Mouse (Mus musculus) MEL (cell line): ENCODE data around the gene Prkce. TPM values are rescaled to one million over a fixed set of nuclear protein-coding genes. Genes with fewer than 3 reads are reported as not detected.

Experiments
- DNase-seq: peaks from one replicate; pipeline ENCODE4 v3.0.0; 2011; ENCODE audit warnings: low read depth, low spot score
- H3K27ac ChIP-seq: 2 replicates; pipeline ENCODE4 v1.5.1; 2012; ENCODE audit warnings: low read depth, mild to moderate bottlenecking, control low read depth, low read length, moderate library complexity; ENCODE audit not compliant: control insufficient read depth
- H3K27me3 ChIP-seq, 2 experiments: fragments of 150-350 bp in 1 of 2; sonication (generic) in 1 of 2; 2 replicates each; pipeline ENCODE4 v1.6.1; 2012; ENCODE audit warnings: low read length in 2 of 2, mild to moderate bottlenecking in 2 of 2, improper control_type of control experiment in 1 of 2, moderate library complexity in 1 of 2; ENCODE audit not compliant: insufficient read depth in 2 of 2, control insufficient read depth in 1 of 2
- H3K36me3 ChIP-seq, 2 experiments: 2 replicates each; pipeline ENCODE4 v1.6.1; 2012 to 2014; ENCODE audit warnings: low read length in 2 of 2, improper control_type of control experiment in 1 of 2, inconsistent platforms in 1 of 2, mild to moderate bottlenecking in 1 of 2; ENCODE audit not compliant: insufficient read depth in 2 of 2, control insufficient read depth in 1 of 2
- H3K4me1 ChIP-seq, 2 experiments: fragments of 150-350 bp in 1 of 2; sonication (generic) in 1 of 2; 2 replicates each; pipeline ENCODE4 v1.6.1; 2012; ENCODE audit warnings: low read length in 2 of 2, improper control_type of control experiment in 1 of 2, mild to moderate bottlenecking in 1 of 2; ENCODE audit not compliant: insufficient read depth in 2 of 2, control insufficient read depth in 1 of 2
- H3K4me3 ChIP-seq, 2 experiments: fragments of 150-350 bp in 1 of 2; sonication (generic) in 1 of 2; 2 replicates each; pipeline ENCODE4 v1.5.1; 2012; ENCODE audit warnings: low read depth in 2 of 2, low read length in 2 of 2, mild to moderate bottlenecking in 2 of 2, moderate library complexity in 2 of 2, control low read depth in 1 of 2, improper control_type of control experiment in 1 of 2; ENCODE audit not compliant: control insufficient read depth in 1 of 2, insufficient read depth in 1 of 2
- H3K79me2 ChIP-seq: 2 replicates; pipeline ENCODE4 v1.6.1; 2012; ENCODE audit warnings: mild to moderate bottlenecking, low read length, moderate library complexity; ENCODE audit not compliant: control insufficient read depth, poor library complexity, insufficient read depth
- H3K9ac ChIP-seq: 2 replicates; pipeline ENCODE4 v1.6.1; 2012; ENCODE audit warnings: low read depth, mild to moderate bottlenecking, control low read depth, low read length, moderate library complexity; ENCODE audit not compliant: control insufficient read depth, poor library complexity, severe bottlenecking
- H3K9me3 ChIP-seq: fragments of 150-350 bp; sonication (generic); replicated peaks from 2 replicates; pipeline ENCODE4 v1.6.1; 2012; ENCODE audit warnings: mild to moderate bottlenecking, low read length, improper control_type of control experiment, moderate library complexity; ENCODE audit not compliant: insufficient read depth
- BHLHE40 ChIP-seq: IDR thresholded peaks from 2 replicates; pipeline ENCODE4 v1.6.1; 2012; ENCODE audit warnings: low read depth, mild to moderate bottlenecking, inconsistent platforms, low read length, improper control_type of control experiment, borderline replicate concordance
- CTCF ChIP-seq, 3 experiments: IDR thresholded peaks in 2 of 3; conservative IDR thresholded peaks in 1 of 3; 2 replicates each; pipeline ENCODE4 v1.5.1; 2011 to 2012; ENCODE audit warnings: low read length in 3 of 3, low read depth in 2 of 3, mild to moderate bottlenecking in 2 of 3, improper control_type of control experiment in 1 of 3, inconsistent platforms in 1 of 3, mixed read lengths in 1 of 3, moderate library complexity in 1 of 3; ENCODE audit not compliant: control insufficient read depth in 1 of 3, insufficient read depth in 1 of 3, poor library complexity in 1 of 3, severe bottlenecking in 1 of 3
- EP300 ChIP-seq, 2 experiments: IDR thresholded peaks; 2 replicates each; pipeline ENCODE4 v1.6.1; 2011; ENCODE audit warnings: improper control_type of control experiment in 2 of 2, low read length in 2 of 2, low read depth in 1 of 2, mild to moderate bottlenecking in 1 of 2
- ETS1 ChIP-seq: IDR thresholded peaks from 2 replicates; pipeline ENCODE4 v1.6.1; 2012; ENCODE audit warnings: low read depth, mild to moderate bottlenecking, inconsistent platforms, low read length, improper control_type of control experiment, moderate library complexity
- GATA1 ChIP-seq: IDR thresholded peaks from 2 replicates; pipeline ENCODE4 v1.6.1; 2011; ENCODE audit warnings: low read depth, low read length, improper control_type of control experiment
- JUND ChIP-seq: IDR thresholded peaks from 2 replicates; pipeline ENCODE4 v1.6.1; 2011; ENCODE audit warnings: low read depth, mild to moderate bottlenecking, improper control_type of control experiment, low read length
- MAX ChIP-seq: IDR thresholded peaks from 2 replicates; pipeline ENCODE4 v1.6.1; 2011; ENCODE audit warnings: low read length, improper control_type of control experiment
- MAZ ChIP-seq: IDR thresholded peaks from 2 replicates; pipeline ENCODE4 v1.6.1; 2012; ENCODE audit warnings: low read depth, mild to moderate bottlenecking, inconsistent platforms, low read length, improper control_type of control experiment
- MEF2A ChIP-seq: IDR thresholded peaks from 2 replicates; pipeline ENCODE4 v1.6.1; 2014; ENCODE audit warnings: low read depth, mild to moderate bottlenecking, inconsistent platforms, low read length, improper control_type of control experiment; ENCODE audit not compliant: poor library complexity, insufficient replicate concordance, severe bottlenecking; ENCODE audit errors: extremely low read depth
- MYB ChIP-seq: IDR thresholded peaks from 2 replicates; pipeline ENCODE4 v1.6.1; 2011; ENCODE audit warnings: mild to moderate bottlenecking, low read depth, low read length, improper control_type of control experiment
- MYC ChIP-seq: IDR thresholded peaks from 2 replicates; pipeline ENCODE4 v1.6.1; 2011; ENCODE audit warnings: low read depth, mild to moderate bottlenecking, low read length, improper control_type of control experiment, moderate library complexity
- POLR2A ChIP-seq, 2 experiments: IDR thresholded peaks; 2 replicates each; pipeline ENCODE4 v1.6.1; 2011 to 2012; ENCODE audit warnings: low read length in 2 of 2, mild to moderate bottlenecking in 2 of 2, control low read depth in 1 of 2, improper control_type of control experiment in 1 of 2, low read depth in 1 of 2, moderate library complexity in 1 of 2; ENCODE audit not compliant: control insufficient read depth in 1 of 2, insufficient read depth in 1 of 2, poor library complexity in 1 of 2
- POLR2AphosphoS5 ChIP-seq: IDR thresholded peaks from 2 replicates; pipeline ENCODE4 v1.6.1; 2012; ENCODE audit warnings: low read depth, borderline replicate concordance, mild to moderate bottlenecking, inconsistent platforms, low read length, moderate library complexity, mixed read lengths
- SIN3A ChIP-seq: IDR thresholded peaks from 2 replicates; pipeline ENCODE4 v1.6.1; 2012; ENCODE audit warnings: low read length, improper control_type of control experiment, inconsistent platforms
- TAL1 ChIP-seq: IDR thresholded peaks from 2 replicates; pipeline ENCODE4 v1.6.1; 2012; ENCODE audit warnings: mild to moderate bottlenecking, inconsistent platforms, low read length, moderate library complexity, mixed read lengths
- TCF12 ChIP-seq: IDR thresholded peaks from 2 replicates; pipeline ENCODE4 v1.6.1; 2014; ENCODE audit warnings: low read depth, mild to moderate bottlenecking, inconsistent platforms, low read length, improper control_type of control experiment, moderate library complexity
- UBTF ChIP-seq: IDR thresholded peaks from 2 replicates; pipeline ENCODE4 v1.6.1; 2012; ENCODE audit warnings: low read depth, mild to moderate bottlenecking, inconsistent platforms, low read length, improper control_type of control experiment, moderate library complexity, borderline replicate concordance; ENCODE audit not compliant: insufficient read depth
- ZC3H11A ChIP-seq: IDR thresholded peaks from 2 replicates; pipeline ENCODE4 v1.6.1; 2012; ENCODE audit warnings: low read depth, mild to moderate bottlenecking, inconsistent platforms, low read length, improper control_type of control experiment
- ZKSCAN1 ChIP-seq: IDR thresholded peaks from 2 replicates; pipeline ENCODE4 v1.6.1; 2012; ENCODE audit warnings: low read depth, mild to moderate bottlenecking, inconsistent platforms, low read length, improper control_type of control experiment, moderate library complexity
- polyA plus RNA-seq, 2 experiments: library from polyadenylated mRNA; stranded (reverse) in 1 of 2; unstranded in 1 of 2; fragments of >175 nt in 1 of 2; fragments of >200 nt in 1 of 2; gene quantifications; 2 replicates each; pipeline versions ENCODE4 v1.2.1 to v1.2.4; 2012; ENCODE audit warnings: low replicate concordance in 2 of 2, low read depth in 1 of 2; ENCODE audit not compliant: insufficient read length in 2 of 2, insufficient read depth in 1 of 2, missing spikeins in 1 of 2
- total RNA-seq: library from RNA; depleted of rRNA; stranded (reverse); fragments of 300-350 nt; gene quantifications from 2 replicates; pipeline ENCODE4 v1.2.3, GENCODE M21; 2012

Gene Prkce
- total and polyA plus RNA-seq, 3 experiments, result 3.0 to 5.3 TPM; not detected in 1

DNA sequence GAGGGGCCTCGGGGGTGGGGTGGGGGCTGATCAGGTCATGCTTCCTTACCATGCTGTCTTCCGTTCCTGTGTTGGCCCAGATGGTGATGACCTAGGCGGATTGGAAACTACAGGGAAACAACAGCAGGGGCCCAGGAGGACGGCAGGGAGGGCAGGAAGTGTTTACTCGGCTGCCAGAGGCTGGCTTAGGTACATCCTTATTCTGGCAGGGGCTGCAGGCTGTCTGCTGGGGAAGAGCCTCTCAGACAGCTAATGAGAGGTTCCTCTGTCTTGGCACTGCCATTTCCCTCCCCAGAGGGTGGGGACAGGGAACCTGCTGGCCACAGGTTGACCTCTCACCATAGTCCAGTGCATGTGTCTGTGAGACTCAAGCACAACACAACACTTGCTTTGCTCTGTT lies 116.2 kb downstream of the Prkce start:
- H3K36me3 ChIP-seq, result no peaks in the 10 kb centered on the region
- no peak overlapping the region for H3K4me3 ChIP-seq
- no peaks in the 10 kb centered on the region for H3K4me1 ChIP-seq
- H3K27me3 ChIP-seq, result no peaks in the 10 kb centered on the region
- no peak for DNase-seq
- no peak for TF ChIP-seq BHLHE40
- TF ChIP-seq JUND, result no peak
- TF ChIP-seq POLR2A (IDR thresholded peaks at IDR 0.05; ENCODE audit: control insufficient read depth in 1 of 2, insufficient read depth in 1 of 2, low read depth in 1 of 2, low read length in 2 of 2, poor library complexity in 1 of 2), result no peak
- TF ChIP-seq ETS1, result no peak
- TF ChIP-seq MYC, result no peak
- TF ChIP-seq, all 39 proteins: peak for 0
- Histone ChIP-seq H3K27ac (no peak overlapping the region), H3K9ac (no peak overlapping the region), H3K79me2 (no peaks in the 10 kb centered on the region), H3K9me3 (no peaks in the 10 kb centered on the region)

GRCm38 (mm10) chr17:86285058-86285457 lies 117.5 kb downstream of the Prkce start:
- H3K79me2 ChIP-seq, result no peaks in the 10 kb centered on the region
- DNase-seq, result no peak
- no peaks in the 10 kb centered on the region for H3K9me3 ChIP-seq
- H3K27ac ChIP-seq, result no peak overlapping the region
- no peak overlapping the region for H3K4me3 ChIP-seq
- H3K4me1 ChIP-seq, result no peaks in the 10 kb centered on the region
- no peaks in the 10 kb centered on the region for H3K27me3 ChIP-seq
- no peak for TF ChIP-seq MYB
- no peak for TF ChIP-seq POLR2A (IDR thresholded peaks at IDR 0.05; ENCODE audit: control insufficient read depth in 1 of 2, insufficient read depth in 1 of 2, low read depth in 1 of 2, low read length in 2 of 2, poor library complexity in 1 of 2)
- TF ChIP-seq UBTF, result no peak
- no peak for TF ChIP-seq MAZ
- TF ChIP-seq POLR2AphosphoS5, result no peak
- TF ChIP-seq MYC, result no peak
- no peak for TF ChIP-seq CTCF (IDR thresholded peaks at IDR 0.05 in 2 of 3, conservative IDR thresholded peaks at IDR 0.05 in 1 of 3; ENCODE audit: control insufficient read depth in 1 of 3, insufficient read depth in 1 of 3, low read depth in 2 of 3, low read length in 3 of 3, poor library complexity in 1 of 3, severe bottlenecking in 1 of 3)
- no peak for TF ChIP-seq TAL1
- no peak for TF ChIP-seq MEF2A
- TF ChIP-seq GATA1, result no peak
- no peak for TF ChIP-seq SIN3A
- TF ChIP-seq ZC3H11A, result no peak
- TF ChIP-seq TCF12, result no peak
- TF ChIP-seq EP300 (IDR thresholded peaks at IDR 0.05; ENCODE audit: low read depth in 1 of 2, low read length in 2 of 2), result no peak
- TF ChIP-seq ZKSCAN1, result no peak
- no peak for TF ChIP-seq JUND
- TF ChIP-seq MAX, result no peak
- no peaks in the 10 kb centered on the region for H3K36me3 ChIP-seq
- H3K9ac ChIP-seq, result no peak overlapping the region
